Mouse (Mus musculus) myocyte (in vitro differentiated cells): ENCODE results near the gene Popdc2.

ENCODE experiments used
- CEBPB ChIP-seq: IDR thresholded peaks from 2 replicates; pipeline ENCODE4 v1.6.1; 2011; ENCODE audit warnings: mild to moderate bottlenecking, moderate library complexity; ENCODE audit not compliant: poor library complexity, insufficient read depth, severe bottlenecking
- MAX ChIP-seq: IDR thresholded peaks from one replicate; pipeline ENCODE4 v1.6.1; 2011; ENCODE audit warnings: low read depth, mild to moderate bottlenecking, control low read depth
- MYOD1 ChIP-seq, 3 experiments: IDR thresholded peaks; one replicate each; pipeline ENCODE4 v1.6.1; 2011; ENCODE audit warnings: control low read depth in 2 of 3, low read depth in 2 of 3, mild to moderate bottlenecking in 2 of 3, moderate library complexity in 1 of 3; ENCODE audit not compliant: insufficient read length in 2 of 3, control insufficient read depth in 1 of 3
- MYOG ChIP-seq, 3 experiments: IDR thresholded peaks; one replicate each; pipeline ENCODE4 v1.6.1; 2011; ENCODE audit warnings: control low read depth in 2 of 3, low read depth in 2 of 3, mild to moderate bottlenecking in 2 of 3; ENCODE audit not compliant: insufficient read length in 2 of 3, control insufficient read depth in 1 of 3, insufficient read depth in 1 of 3
- POLR2A ChIP-seq: IDR thresholded peaks from one replicate; pipeline ENCODE4 v1.6.1; 2011; ENCODE audit warnings: low read depth, mild to moderate bottlenecking, control low read depth, moderate library complexity; ENCODE audit not compliant: insufficient read length
- POLR2AphosphoS2 ChIP-seq: IDR thresholded peaks from one replicate; pipeline ENCODE4 v1.6.1; 2011; ENCODE audit warnings: low read depth, control low read depth; ENCODE audit not compliant: insufficient read length
- REST ChIP-seq: IDR thresholded peaks from one replicate; pipeline ENCODE4 v1.6.1; 2011; ENCODE audit warnings: mild to moderate bottlenecking, control low read depth, moderate library complexity; ENCODE audit not compliant: insufficient read depth, insufficient read length
- SRF ChIP-seq: IDR thresholded peaks from one replicate; pipeline ENCODE4 v1.6.1; 2011; ENCODE audit warnings: low read depth; ENCODE audit not compliant: control insufficient read depth, insufficient read length
- TCF12 ChIP-seq: IDR thresholded peaks from one replicate; pipeline ENCODE4 v1.6.1; 2011; ENCODE audit warnings: mild to moderate bottlenecking, control low read depth; ENCODE audit not compliant: poor library complexity, insufficient read depth, severe bottlenecking
- USF1 ChIP-seq: IDR thresholded peaks from one replicate; pipeline ENCODE4 v1.6.1; 2011; ENCODE audit warnings: low read depth, mild to moderate bottlenecking, control low read depth, moderate library complexity

DNA sequence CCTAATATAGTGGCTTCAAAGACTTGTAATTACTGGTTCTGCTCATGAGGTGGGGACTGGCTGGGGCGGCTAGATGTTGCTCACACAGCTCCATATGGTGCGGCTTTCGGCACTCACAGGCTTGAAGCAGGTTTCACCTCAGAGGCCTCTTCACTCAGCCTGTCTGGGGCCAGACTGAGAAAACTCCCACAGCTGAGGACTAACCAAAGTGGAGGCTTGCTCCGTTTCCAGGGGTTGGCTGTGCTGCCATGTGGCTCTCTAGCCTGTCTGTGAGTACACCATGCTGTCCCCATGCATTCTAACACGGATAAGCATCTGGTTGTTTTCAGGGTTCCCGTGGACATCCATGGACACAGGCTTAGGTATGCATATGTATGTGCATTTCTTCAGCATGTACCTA is 16.6 kb downstream of the Popdc2 start:
- TF ChIP-seq POLR2A (no peak), MAX (no peak), MYOD1 (IDR thresholded peaks at IDR 0.05; ENCODE audit: control insufficient read depth in 1 of 3, insufficient read length in 2 of 3, low read depth in 2 of 3) (no peak), POLR2AphosphoS2 (no peak), MYOG (IDR thresholded peaks at IDR 0.05; ENCODE audit: control insufficient read depth in 1 of 3, insufficient read depth in 1 of 3, insufficient read length in 2 of 3, low read depth in 2 of 3) (no peak), SRF (no peak), USF1 (no peak), TCF12 (no peak), CEBPB (no peak), REST (no peak)
